Mouse (Mus musculus): Measurements from ENCODE around the gene Mon1b.

DNA sequence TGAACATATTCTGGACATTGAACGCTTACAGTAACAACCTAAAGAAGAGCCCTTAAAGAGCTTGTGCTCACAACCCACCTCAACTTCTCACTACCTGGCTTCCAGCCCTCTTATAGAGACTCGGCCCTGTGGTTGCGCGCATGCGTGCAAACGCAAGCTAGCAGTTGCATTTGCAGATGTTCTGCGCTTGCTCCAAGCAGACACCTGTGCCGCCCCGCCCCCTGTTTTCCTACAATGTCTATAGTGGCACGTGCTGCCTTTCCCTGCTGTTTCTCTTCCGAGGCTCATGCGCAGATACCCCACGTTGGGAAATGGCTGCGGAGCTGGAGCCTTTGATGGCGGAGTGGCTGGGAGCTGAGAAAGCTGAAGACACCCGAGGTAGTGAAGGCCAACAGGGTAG, 7.5 kb downstream of the Mon1b start, which contains the start of gene Syce1l:
- TF ChIP-seq POLR2A (IDR thresholded peaks at IDR 0.05; ENCODE audit: borderline replicate concordance, extremely low read depth, low read depth, low read length) (no peak), CTCF (IDR thresholded peaks at IDR 0.05; ENCODE audit: insufficient read depth, low read length) (no peak)

All from lung, adult 2 months (tissue).